Mouse (Mus musculus) cerebellum, adult 2 months (tissue): ENCODE results near the gene Lin7a. TPM values are rescaled to one million over a fixed set of nuclear protein-coding genes. Genes with fewer than 3 reads are reported as not detected.
"Not testable (repeated sequence)": the region's sequence is repeated elsewhere in the genome, so short reads cannot be mapped to it uniquely, and the experiment has no call there.

Source experiments
- DNase-seq, 2 experiments: peaks; one replicate each; pipeline ENCODE4 v3.0.0; 2021
- H3K27ac ChIP-seq: fragments of 200-500 bp; 2 replicates; pipeline ENCODE4 v1.5.1; 2012; ENCODE audit warnings: low read length, control low read depth, inconsistent platforms; ENCODE audit not compliant: insufficient read depth
- H3K27me3 ChIP-seq: fragments of 200-500 bp; 2 replicates; pipeline ENCODE4 v1.6.1; 2012; ENCODE audit warnings: inconsistent platforms, mild to moderate bottlenecking, low read length, moderate library complexity; ENCODE audit not compliant: control insufficient read depth, insufficient read depth
- H3K4me1 ChIP-seq: fragments of 200-500 bp; 2 replicates; pipeline ENCODE4 v1.6.1; 2011; ENCODE audit warnings: low read length; ENCODE audit not compliant: control insufficient read depth, insufficient read depth
- H3K4me3 ChIP-seq: fragments of 200-500 bp; replicated peaks from 2 replicates; pipeline ENCODE3; 2011; ENCODE audit warnings: mild to moderate bottlenecking, low read depth, low read length, control low read depth; ENCODE audit not compliant: insufficient read depth
- CTCF ChIP-seq: fragments of 200-500 bp; IDR thresholded peaks from 2 replicates; pipeline ENCODE4 v1.5.1; 2011; ENCODE audit warnings: low read depth, mild to moderate bottlenecking, control low read depth, low read length, moderate library complexity, borderline replicate concordance; ENCODE audit not compliant: insufficient read depth
- POLR2A ChIP-seq: fragments of 200-500 bp; IDR thresholded peaks from 2 replicates; pipeline ENCODE4 v1.6.1; 2011; ENCODE audit warnings: low read length, control low read depth, borderline replicate concordance; ENCODE audit not compliant: insufficient read depth
- WGBS: fragments of 180-500 bp; shearing (Covaris S2); methylation state at CpG from one replicate; pipeline ENCODE4 v1.1.7; 2018; 5-methylcytosine and 5-hydroxymethylcytosine counted together
- polyA plus RNA-seq: library from polyadenylated mRNA; depleted of rRNA; stranded (reverse); fragments of >200 nt; gene quantifications from 2 replicates; pipeline ENCODE4 v1.2.3, GENCODE M21; 2012

Gene Lin7a
- polyA plus RNA-seq, 1 experiment, result 49.4 TPM

GRCm38 (mm10) chr10:107239651-107240330 lies 31.7 kb upstream of the Lin7a start:
- 88% methylated on average over 2 of the region's 2 CpGs for WGBS
- H3K4me1 ChIP-seq, result no peaks in the 10 kb centered on the region
- no peak overlapping the region for H3K4me3 ChIP-seq
- H3K27ac ChIP-seq, result no peak overlapping the region
- no peaks in the 10 kb centered on the region for H3K27me3 ChIP-seq
- DNase-seq, result no peak
- TF ChIP-seq POLR2A (no peak), CTCF (no peak)

GRCm38 (mm10) chr10:107240446-107240845 lies 31.0 kb upstream of the Lin7a start:
- no peak for DNase-seq
- WGBS, result 94% methylated on average over 1 of the region's 1 CpGs
- TF ChIP-seq POLR2A (no peak), CTCF (no peak)
- Histone ChIP-seq H3K27me3 (no peaks in the 10 kb centered on the region), H3K4me1 (no peaks in the 10 kb centered on the region), H3K27ac (no peak overlapping the region), H3K4me3 (no peak overlapping the region)

- Histone ChIP-seq H3K27me3 (no peaks in the 10 kb centered on the region), H3K27ac (no peak overlapping the region), H3K4me3 (no peak overlapping the region), H3K4me1 (no peaks in the 10 kb centered on the region)
- WGBS, result 93% methylated on average over 3 of the region's 3 CpGs
- DNase-seq, result no peak
- TF ChIP-seq CTCF (no peak), POLR2A (no peak)
Observed at GRCm38 (mm10) chr10:107240986-107241385, 30.5 kb upstream of the Lin7a start.

- no peak for TF ChIP-seq POLR2A
- TF ChIP-seq CTCF, result no peak
- DNase-seq, result no peak
- no peak overlapping the region for H3K27ac ChIP-seq
- no peak overlapping the region for H3K4me3 ChIP-seq
- no peaks in the 10 kb centered on the region for H3K27me3 ChIP-seq
- H3K4me1 ChIP-seq, result no peaks in the 10 kb centered on the region
Observed at GRCm38 (mm10) chr10:107241406-107241805, 30.1 kb upstream of the Lin7a start.

GRCm38 (mm10) chr10:107241999-107242398 lies 29.5 kb upstream of the Lin7a start:
- 84% methylated on average over 1 of the region's 1 CpGs for WGBS
- H3K27me3 ChIP-seq, H3K27ac ChIP-seq, H3K4me1 ChIP-seq, H3K4me3 ChIP-seq, DNase-seq: not testable (repeated sequence)

- WGBS, result 60% methylated on average over 1 of the region's 1 CpGs
- Histone ChIP-seq H3K4me3 (no peak overlapping the region), H3K27ac (no peak overlapping the region), H3K4me1 (no peaks in the 10 kb centered on the region), H3K27me3 (no peaks in the 10 kb centered on the region)
- no peak for DNase-seq
- TF ChIP-seq CTCF (no peak), POLR2A (no peak)
Observed at GRCm38 (mm10) chr10:107242696-107243400, 28.6 kb upstream of the Lin7a start.

- Histone ChIP-seq H3K4me3 (no peak overlapping the region), H3K27ac (no peak overlapping the region), H3K27me3 (no peaks in the 10 kb centered on the region), H3K4me1 (no peaks in the 10 kb centered on the region)
- no peak for DNase-seq
- TF ChIP-seq CTCF (no peak), POLR2A (no peak)
- WGBS, result 85% methylated on average over 2 of the region's 2 CpGs
Observed at GRCm38 (mm10) chr10:107244211-107244610, 27.3 kb upstream of the Lin7a start.
